Mouse (Mus musculus) naive thymus-derived CD4-positive, alpha-beta T cell, adult 2 months (primary cell): Measurements from ENCODE around the gene Shb.
"Not testable (repeated sequence)": the region's sequence is repeated elsewhere in the genome, so short reads cannot be mapped to it uniquely, and the experiment has no call there.

ENCODE experiments used
- DNase-seq: peaks from one replicate; pipeline ENCODE4 v3.0.0-alpha.2; 2011; ENCODE audit warnings: low read depth

Gene Shb

DNA sequence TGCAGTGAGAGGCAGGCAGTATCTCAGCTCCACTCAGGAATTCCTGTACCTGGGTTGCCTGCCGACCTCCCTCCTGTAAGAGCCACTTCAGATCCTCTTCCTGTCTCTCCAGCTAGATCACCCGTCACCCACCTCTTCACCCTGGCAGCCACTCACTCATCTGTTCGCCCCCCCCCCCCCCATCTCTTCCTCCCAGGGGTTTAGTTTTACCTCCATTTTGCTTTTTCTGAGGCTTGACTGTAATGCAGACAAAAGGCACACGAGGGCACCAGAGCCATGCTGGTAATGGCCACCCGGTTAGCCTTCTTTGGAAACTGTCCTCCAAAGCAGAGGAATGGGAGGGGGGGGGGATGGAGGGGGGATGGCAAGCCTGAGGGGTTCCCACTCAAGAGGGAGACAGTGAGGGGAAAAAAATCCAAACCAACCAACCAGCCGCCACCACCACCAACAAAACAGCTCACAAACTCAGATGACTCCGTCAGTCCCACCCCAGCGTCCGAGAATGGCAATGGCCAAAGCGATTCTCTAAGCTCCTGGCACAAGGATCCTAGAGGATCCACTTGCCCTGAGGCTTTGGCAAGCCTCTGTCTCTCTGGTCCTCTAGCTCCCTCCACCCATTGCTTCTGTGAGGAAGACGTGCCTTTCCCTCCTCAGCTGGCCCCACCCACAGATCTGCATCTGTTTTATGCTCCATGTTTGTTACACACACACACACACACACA lies 113.9 kb downstream of the Shb start:
- DNase-seq, result peak; percentile 84

DNA sequence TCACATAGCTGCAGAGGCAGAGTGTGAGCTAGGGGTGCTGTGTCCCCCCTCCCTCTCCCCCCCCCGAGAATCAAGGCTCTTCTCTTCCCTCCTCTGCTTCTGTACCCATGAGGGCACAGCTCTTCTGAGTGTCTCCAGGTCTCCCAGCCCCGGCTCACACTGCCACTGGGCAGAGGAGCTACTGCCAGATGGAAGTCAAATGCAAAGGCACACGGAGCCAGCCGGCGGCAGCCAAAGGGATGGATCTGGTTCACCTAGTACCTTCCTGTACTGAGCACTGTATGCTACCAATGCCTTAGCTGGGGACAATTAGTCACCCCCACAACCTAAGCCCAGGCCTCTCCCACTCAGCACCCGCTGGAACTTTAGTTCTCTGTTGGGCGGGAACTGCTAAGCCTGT lies 116.0 kb downstream of the Shb start:
- no peak for DNase-seq

DNA sequence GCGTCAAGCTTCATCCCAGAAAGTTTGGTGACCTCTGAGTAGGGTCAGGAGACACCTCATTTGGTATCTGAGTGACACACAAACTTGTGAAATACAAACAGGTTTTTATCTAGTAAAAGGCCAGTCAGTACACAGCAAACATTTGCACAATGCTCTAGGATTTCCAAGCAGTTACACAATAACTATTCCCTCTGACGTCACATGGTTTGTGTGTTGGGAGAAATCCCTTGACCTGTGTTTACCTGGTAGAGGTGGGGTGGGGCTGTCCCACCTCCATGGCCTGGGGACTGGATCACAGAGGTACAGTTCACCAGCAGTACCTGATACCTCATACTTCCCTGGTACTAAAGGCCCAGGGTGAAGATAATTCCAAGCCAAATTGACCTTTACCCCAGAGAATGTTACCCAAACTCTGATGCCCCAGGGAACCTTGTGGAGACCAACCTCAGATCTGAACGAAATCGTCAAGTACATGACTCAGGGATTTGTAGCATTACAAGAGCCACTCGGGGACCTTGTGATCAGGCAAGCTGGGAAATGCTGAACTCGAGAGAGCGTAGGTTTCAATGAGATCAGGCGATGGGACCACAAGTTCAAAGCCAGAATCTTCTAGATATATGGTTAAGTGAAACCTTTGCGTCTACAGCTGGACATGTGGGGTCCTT lies 118.5 kb downstream of the Shb start:
- DNase-seq, result no peak

DNA sequence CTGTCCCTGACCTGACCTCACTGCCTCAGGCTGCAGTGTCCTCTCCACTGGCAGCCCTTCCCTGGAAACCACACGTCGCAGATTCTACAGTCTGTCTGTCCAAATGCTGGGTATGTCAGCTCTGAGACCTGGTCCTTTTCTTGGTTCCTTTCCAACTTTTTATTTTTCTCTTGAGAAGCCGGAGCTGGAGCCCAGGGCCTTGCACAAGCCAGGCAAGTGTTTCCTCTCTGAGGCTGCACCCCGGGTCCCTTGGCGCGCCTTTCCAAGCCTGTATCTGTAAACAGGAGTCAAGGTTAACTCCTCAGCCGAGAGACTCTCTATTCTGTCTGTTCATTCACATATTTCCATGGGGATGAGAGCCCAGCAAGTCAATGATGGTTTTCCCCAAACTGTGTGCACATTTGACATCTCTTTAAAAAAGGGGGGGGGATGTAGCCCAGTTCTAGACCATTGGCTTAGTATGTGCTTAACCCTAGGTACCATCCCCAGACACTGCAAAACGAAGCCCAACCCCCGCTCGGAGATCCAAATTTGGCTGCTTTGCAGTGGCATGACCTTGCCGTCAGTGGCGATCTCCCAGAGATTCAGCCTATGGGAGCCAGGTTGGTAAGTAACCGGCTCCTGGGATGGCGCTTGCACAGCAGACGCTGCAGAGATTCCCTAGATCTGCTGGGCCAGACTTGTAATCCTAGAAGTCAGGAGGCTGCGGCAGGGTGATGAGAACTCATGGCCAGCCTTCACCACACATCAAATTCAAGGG lies 119.7 kb downstream of the Shb start:
- no peak for DNase-seq

DNA sequence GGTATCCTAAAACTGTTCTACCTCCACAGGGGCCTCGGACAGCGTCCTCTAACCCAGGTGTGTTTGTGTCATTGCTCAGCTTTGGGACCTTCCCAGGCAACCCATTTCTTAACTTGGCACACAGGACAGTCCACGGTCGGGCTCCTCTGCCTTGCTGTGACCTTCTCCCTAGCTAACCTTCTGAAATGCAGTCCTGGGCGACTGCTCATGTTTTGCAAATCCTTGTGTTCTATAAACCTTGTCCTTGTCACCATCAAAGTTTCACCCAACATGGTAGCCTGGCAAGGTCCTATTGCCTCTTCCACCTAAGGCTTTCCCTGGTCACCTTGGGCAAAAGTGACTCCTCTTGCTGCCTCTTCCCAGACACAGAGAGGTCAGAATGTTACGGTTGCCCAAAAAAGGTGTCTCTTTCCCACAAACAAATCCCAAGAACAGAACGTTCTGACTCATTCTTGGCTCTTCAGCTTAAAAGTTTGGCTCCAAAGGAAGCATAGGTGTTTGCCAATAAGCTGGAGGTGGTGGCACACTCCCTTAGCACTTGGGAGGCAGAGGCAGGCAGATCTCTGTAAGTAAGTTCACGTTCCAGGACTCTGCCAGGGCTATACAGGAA lies 121.0 kb downstream of the Shb start:
- no peak for DNase-seq

DNA sequence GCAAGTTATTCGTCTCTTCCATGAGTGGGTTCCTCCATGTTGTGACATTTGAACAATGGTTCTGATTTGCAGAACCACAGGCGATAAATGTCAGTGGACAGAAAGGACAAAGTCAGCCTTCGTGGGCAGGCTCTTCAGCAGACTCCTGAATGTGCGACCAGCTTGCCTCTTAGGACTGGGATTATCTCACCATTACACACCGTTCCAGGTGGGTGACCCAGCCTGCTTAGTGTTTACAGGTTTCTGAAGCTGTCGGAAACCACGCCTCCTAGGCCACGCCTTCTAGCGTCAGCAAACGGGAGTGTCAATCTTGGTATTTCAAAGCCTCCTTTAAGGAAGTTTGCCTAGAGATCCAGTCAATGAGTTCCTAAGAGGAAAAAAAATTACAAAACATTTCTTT lies 123.0 kb downstream of the Shb start:
- DNase-seq, result peak; percentile 93

DNA sequence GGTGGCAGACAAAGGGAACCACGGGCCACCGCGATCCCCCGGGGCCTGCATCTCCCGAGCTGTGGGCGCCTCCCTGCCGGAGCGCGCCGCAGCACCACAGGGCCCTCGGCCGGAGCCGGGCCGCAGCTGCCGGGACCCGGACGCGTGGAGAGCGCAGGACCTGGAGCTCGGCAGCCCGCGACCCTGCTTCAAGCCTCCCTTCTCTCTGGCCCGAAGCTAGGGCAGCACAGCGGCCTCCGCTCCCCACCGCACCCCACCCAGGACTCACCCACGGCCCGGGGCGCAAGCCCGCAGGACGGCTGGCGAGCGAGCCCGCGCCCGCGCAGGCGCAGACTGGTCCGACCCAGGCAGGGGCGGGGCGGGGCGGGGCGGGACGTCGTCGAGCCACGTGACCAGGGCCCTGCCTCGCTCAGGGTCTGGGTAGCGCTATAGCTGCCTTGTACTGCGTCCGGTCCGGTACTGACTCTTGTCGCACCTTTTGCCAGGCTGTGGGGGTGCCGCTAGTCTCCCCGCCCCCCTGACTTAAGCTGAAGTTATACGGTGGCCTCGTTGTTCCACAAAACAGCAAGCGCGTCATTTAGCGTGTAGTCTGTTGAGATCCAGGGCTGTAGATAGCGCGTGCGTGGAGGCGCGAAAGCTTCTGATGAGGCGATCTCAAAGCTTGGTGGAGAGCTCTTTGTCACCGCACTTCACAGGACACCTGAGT lies 123.7 kb downstream of the Shb start, which contains the start of gene Slc25a51:
Gene Slc25a51 (minus strand): TSS at position 340 of the 706 bp plus-strand sequence.
- DNase-seq, result peak; percentile 96

DNA sequence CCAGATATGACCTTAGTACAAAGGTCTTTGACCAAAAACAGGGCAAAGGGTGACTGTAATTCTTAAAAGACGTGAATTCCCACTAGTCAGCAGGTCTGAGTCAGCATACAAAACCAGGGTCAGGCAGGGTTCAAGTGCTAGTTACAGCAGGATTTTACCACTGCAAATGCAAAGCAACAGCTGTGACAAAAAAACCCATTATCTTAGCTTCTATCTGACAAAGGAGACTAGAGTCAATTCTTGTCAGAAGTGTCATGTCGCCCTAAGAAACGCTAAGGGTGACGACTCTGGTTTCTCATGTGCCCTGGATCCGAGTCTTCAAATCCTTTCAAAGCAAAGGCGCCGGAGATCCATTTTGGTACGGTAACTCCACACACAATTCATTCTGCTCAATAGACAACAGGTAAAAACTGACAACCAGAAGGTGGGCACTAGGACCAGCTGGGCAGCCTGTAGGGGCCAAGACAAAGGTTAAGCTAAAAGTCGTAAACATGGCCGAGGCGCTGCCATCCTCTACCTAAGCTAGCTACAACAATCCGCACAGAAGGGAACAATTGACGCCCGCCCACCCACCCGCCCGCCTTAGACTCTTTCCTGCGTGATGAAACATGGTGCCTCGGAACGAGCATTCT lies 124.5 kb downstream of the Shb start:
- peak; percentile 60 for DNase-seq

DNA sequence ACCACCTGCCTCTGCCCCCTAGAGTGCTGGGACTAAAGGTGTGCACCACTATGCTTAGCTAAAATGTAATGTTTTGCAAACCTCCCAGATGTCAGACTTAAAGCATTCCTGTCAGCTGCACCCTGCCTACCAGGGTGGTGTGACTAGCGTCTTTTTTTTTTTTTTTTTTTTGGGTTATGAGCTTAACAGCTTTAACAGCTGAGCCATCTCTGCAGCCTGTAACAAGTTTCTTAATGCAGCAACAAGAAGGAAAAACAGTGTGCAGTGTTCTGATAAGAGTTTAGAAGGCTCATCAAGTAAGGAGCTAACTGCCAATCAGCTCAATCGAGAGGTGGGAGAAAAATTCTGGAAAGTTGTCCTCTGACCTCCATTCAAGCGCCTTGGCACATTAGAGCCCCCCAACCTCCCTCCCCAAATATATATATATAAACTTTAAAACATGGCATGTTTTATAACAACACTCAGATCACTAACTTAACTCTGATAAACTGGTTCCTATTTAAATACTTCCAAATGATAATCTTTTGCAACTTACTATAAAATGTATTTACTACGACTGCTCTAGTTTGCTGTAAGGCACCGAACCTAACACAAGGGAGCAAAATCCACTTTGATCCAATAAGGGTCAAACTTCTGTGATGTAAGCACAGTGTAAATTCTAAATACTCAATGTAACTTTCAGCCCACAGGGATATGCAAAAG lies 125.1 kb downstream of the Shb start:
- no peak for DNase-seq

DNA sequence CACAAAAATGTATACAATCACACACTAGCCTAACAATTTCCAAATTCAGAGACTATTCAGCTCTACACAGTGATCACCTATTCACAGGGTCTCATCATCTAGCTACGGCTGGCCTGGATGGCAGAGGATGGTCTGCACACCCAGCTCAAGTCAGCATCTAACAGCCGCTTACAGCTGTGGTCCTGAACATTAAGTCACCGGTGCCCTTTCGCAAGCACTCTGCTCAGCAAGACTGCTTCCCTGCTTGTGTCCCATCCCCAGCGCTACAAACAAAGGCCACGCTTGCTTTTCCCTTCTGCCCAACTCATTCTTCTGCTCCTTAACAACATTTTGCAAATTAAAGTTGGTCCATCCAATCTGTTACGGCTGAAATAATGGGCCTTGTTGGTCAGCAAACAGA lies 125.9 kb downstream of the Shb start:
- DNase-seq, result no peak

DNA sequence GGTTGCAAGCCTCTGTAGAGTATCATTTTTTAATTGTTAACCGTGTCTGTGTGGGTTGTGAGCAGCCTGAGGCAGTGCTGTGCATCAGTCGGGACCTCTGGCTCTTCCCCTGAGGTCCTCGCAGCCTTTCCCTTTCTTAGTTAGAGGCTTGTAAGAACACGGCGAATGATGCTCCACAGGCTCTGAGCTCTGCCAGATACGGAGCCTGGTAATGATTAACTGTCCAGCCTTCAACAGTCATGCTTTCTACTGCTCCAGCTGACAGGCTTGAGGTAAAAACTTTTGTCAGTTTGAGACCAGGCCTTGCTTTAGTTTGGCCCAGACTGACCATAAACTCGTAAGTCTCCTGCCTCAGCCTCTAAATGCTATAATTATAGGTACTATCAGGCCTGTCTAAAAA lies 127.0 kb downstream of the Shb start:
- no peak for DNase-seq

DNA sequence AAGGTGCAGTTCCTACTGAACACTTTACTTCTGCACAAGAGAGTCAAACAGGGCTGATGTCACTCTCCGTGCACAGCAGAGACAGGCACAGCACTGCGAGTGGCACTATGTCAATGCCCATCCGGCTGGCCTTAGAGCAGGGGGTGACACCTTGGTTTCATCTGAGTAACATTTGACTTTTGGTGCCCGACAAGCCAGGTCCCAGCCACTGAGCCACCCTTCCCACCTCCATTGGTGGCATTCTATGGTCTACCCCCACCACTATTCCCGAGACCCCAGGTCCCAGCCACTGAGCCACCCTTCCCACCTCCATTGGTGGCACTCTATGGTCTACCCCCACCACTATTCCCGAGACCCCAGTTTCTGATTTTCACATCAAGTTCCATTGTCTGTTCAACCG lies 128.2 kb downstream of the Shb start:
- no peak for DNase-seq

DNA sequence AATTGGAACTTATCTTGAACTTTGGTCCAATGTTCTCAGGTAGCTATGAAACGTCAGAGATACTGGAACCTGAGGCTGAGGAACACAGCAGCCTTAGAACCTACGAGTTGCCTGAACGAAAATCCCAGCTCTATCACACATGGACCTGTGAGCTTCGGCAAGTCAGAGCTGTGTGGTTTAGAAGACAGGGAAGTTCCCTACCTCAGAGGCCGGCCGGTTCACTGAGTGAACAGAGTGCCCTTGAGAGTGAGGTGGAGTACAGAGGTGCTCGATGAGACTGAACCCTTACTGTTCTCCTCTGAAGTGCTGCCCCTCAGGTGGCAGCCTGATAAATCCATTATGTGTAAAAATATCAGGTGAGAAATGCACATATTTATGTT lies 128.8 kb downstream of the Shb start:
- DNase-seq, result no peak

DNA sequence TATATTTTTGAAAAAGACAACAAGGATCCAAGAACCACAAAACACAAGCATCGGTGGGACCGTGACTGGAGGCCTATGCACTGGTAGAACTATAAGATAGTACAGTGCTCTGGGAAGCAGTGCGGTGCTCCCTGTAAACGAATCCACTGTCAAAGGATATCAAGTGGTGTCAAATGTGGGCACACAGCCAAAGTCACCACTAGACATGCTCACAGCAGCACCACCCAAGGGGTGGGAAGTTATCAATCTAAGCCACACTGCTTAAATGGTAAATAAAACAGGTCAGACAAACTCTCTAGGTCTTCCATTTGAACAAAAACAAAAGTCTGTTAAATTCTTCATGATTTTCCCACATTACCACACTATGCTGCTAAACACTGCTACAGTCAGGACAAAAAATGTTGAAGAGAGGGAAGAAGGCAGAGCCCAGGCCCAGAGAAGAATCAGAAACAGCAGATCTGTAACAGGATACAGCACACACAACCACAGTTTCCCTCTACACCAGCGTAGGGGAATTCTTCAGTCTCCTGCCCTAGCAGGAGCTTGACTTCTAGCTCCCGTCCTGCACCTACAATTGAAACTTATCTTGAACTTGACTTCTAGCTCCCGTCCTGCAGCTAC lies 129.3 kb downstream of the Shb start:
- DNase-seq, result peak; percentile 51

DNA sequence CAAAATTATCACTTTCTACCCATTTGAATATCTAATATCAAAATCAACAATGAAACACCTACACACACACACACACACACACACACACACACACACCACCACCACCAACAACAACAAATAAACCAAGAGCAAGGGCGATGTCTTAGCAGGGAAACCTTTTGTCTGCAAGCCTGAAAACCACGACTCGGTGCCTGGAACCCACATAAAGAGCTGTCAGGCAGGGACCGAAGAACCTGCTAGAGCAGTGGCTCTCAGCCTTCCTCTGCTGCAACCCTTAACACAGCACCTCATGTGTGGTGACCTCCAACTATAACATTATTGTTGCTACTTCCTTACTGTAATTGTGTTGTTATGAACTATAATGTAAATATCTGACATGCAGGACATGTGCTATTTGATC lies 130.0 kb downstream of the Shb start:
- peak; percentile 55 for DNase-seq

DNA sequence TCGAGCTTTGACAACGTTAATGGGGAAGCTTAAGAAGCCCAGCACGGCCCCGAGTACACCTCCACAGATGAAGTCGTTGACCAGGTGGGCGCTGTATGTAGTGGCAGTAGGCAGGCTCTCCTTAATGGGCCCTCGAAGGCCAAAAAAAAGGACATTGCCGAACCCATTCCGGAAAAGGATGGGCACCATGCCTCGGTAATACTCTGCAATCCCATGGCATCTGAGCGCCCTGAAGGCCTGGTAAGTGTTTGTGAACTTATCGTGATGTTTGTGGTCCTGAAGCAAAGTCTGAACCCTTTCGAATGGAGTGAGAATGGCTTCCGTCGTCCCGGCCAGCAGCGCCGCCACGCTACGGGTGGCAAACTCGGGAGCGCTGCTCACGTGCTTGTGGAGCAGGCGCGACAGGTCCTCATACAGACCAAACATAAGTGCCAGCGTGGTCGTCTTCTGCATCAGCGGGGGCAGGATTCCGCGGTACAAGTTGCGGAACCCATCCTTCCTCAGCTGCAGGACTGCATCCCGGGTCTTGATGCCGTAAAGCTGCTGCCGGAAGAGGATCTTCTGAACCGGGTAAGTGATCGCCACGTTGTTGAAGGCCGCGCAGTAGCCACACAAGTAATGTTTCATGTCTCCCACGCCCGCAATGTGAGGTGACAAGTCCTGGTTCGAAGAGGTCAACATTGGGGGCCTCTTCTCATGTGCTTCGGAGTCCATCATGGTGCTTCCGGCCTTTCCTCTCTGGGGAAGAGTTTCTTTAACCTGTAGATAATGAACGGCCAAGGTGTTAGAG lies 132.7 kb downstream of the Shb start:
- DNase-seq, result no peak

DNA sequence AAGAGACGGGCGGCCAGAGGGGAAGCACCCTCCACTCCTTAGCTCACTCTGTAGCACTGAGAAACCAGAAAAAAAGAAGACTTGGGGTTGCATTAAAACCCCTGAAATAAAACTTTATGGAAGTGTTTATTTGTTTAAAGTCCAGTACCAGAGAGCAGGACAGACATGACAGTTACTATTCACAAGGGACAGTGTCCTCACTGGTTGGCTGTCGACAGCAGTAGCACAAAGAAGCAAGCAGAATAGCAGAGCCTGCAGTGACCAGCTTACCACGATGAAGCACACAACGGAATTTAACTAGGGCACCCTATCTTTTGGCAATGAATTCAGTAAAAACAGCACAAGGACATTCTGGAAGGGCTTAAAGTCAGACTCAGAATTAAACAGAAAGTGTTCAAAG lies 134.0 kb downstream of the Shb start:
- DNase-seq, result not testable (repeated sequence)

DNA sequence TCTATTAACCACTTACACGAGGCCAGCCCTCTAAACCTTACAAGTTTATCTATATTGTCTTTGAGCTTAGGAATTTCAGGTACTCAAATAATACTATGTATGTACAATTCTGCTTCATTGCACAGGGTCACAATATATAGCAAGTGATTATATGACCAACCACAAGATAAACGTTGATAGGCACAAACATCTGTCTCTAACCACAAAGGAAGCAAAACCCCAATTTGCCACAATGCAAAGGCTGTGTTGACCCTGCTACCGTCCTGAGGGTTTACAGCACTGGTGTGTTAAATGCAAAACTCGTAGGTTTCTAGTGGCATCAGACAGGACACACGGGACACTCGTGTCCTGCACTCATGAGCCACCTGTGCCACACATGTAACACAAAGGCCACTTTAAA lies 136.1 kb downstream of the Shb start:
- not testable (repeated sequence) for DNase-seq

DNA sequence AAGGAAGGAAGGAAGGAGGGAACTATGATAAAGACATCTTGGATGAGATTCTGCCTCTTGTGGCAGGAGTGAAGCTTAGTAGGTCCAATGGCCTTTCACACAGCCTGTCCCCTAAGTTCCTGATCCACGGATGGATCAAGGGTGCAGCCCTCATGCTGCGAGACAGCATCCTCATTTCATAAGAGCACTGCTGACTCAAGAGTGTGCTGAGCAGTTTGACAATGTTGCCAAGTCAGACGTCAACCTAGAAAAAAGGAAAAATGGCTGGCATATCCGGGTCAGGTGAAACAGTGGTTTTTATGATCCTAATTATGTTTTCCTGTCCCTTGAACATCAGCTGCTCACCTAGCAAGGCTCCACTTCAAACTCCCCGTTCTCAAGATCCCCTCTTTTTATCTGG lies 138.6 kb downstream of the Shb start:
- no peak for DNase-seq

DNA sequence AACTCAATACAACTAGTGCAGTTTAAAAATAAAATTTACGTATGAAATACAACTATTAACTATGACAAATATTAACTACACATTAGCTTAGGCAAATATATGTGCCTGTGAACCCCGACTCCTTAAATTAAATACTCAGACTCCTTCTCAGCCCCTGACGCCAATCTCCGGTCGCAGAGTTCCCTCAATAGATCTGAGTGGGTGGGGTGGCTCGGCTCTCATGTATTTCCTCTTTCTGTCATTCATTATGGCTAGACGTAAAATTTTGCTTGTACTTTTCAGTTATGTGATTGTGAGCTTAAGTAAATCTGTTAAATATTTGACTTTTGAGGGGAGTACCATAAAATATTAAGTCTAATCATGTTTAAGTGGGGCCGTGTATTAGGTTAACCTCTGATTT lies 139.3 kb downstream of the Shb start:
- DNase-seq, result no peak
